Mouse (Mus musculus): Measurements from ENCODE around the gene Slc39a9. TPM values are rescaled to one million over a fixed set of nuclear protein-coding genes. Genes with fewer than 3 reads are reported as not detected.

The Slc39a9 gene
- polyA plus RNA-seq, 1 experiment from 2014 or later, result 9.5 TPM

GRCm38 (mm10) chr12:80608576-80608975 is 35.1 kb upstream of the Slc39a9 start:
- WGBS (ENCODE audit: insufficient replicate concordance), result 48% methylated on average over 1 of the region's 1 CpGs
- no peak overlapping the region for H3K4me2 ChIP-seq
- DNase-seq, result no peak
- H3K27me3 ChIP-seq, result 0 out of 2 replicates have a peak, but pooled peaks cover 3% of the 10 kb centered on the region
- no peak overlapping the region for H3K4me3 ChIP-seq (replicated peaks)
- no peaks in the 10 kb centered on the region for H3K36me3 ChIP-seq
- no peak overlapping the region for H3K9ac ChIP-seq
- no peaks in the 10 kb centered on the region for H3K9me3 ChIP-seq (replicated peaks)
- ATAC-seq (ENCODE audit: low read depth), result no peak
- H3K27ac ChIP-seq, result no peak overlapping the region
- H3K4me1 ChIP-seq (replicated peaks), result peaks cover 9% of the 10 kb centered on the region

- H3K9me3 ChIP-seq (replicated peaks), result no peaks in the 10 kb centered on the region
- H3K27ac ChIP-seq, result no peak overlapping the region
- no peak overlapping the region for H3K9ac ChIP-seq
- DNase-seq (no peak), ATAC-seq (ENCODE audit: low read depth) (no peak)
- no peak overlapping the region for H3K4me2 ChIP-seq
- H3K4me1 ChIP-seq (replicated peaks), result no peaks in the 10 kb centered on the region
- 44% methylated on average over 3 of the region's 3 CpGs for WGBS (ENCODE audit: insufficient replicate concordance)
- H3K27me3 ChIP-seq, result 0 out of 2 replicates have a peak, but pooled peaks cover 3% of the 10 kb centered on the region
- no peaks in the 10 kb centered on the region for H3K36me3 ChIP-seq
- H3K4me3 ChIP-seq (replicated peaks), result no peak overlapping the region
These were observed 33.8 kb upstream of the Slc39a9 start for GRCm38 (mm10) chr12:80609928-80610327.

- ATAC-seq (ENCODE audit: low read depth) (no peak), DNase-seq (no peak)
- H3K9me3 ChIP-seq (replicated peaks), result no peaks in the 10 kb centered on the region
- no peak overlapping the region for H3K4me2 ChIP-seq
- WGBS (ENCODE audit: insufficient replicate concordance), result 53% methylated on average over 9 of the region's 9 CpGs
- no peak overlapping the region for H3K27ac ChIP-seq
- no peak overlapping the region for H3K4me3 ChIP-seq (replicated peaks)
- H3K4me1 ChIP-seq (replicated peaks), result 0 out of 2 replicates have a peak, but pooled peaks cover 4% of the 10 kb centered on the region
- H3K36me3 ChIP-seq, result no peaks in the 10 kb centered on the region
- H3K27me3 ChIP-seq, result 0 out of 2 replicates have a peak, but pooled peaks cover 3% of the 10 kb centered on the region
- H3K9ac ChIP-seq, result no peak overlapping the region
These were observed 31.4 kb upstream of the Slc39a9 start for GRCm38 (mm10) chr12:80612113-80612791.

- DNase-seq (no peak), ATAC-seq (ENCODE audit: low read depth) (no peak; the same call in 1 of the 2 replicates)
- no peak overlapping the region for H3K27ac ChIP-seq
- no peak overlapping the region for H3K4me3 ChIP-seq (replicated peaks)
- H3K4me2 ChIP-seq, result no peak overlapping the region
- no peak overlapping the region for H3K9ac ChIP-seq
- H3K9me3 ChIP-seq (replicated peaks), result no peaks in the 10 kb centered on the region
- H3K36me3 ChIP-seq, result no peaks in the 10 kb centered on the region
- H3K27me3 ChIP-seq, result 0 out of 2 replicates have a peak, but pooled peaks cover 3% of the 10 kb centered on the region
- H3K4me1 ChIP-seq (replicated peaks), result 0 out of 2 replicates have a peak, but pooled peaks cover 4% of the 10 kb centered on the region
- WGBS (ENCODE audit: insufficient replicate concordance), result 46% methylated on average over 7 of the region's 7 CpGs
These were observed 28.1 kb upstream of the Slc39a9 start for GRCm38 (mm10) chr12:80615371-80616257.

DNA sequence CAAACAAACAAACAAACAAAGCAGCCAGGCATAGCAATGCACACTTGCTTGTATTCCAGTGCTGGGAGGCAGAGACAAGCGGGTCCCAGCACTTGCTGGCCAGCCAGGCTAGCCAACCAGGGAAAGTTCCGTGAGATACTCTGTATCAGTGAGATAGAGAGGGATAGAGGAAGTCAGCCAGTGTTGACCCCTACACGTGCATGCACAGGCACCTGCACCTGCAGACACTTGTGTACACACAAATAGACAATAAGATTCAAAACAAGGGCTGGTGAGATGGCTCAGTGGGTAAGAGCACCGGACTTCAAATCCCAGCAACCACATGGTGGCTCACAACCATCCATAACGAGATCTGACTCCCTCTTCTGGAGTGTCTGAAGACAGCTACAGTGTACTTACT is 23.2 kb upstream of the Slc39a9 start:
- no peak overlapping the region for H3K4me3 ChIP-seq (replicated peaks)
- DNase-seq (no peak), ATAC-seq (ENCODE audit: low read depth) (no peak)
- WGBS (ENCODE audit: insufficient replicate concordance), result 48% methylated on average over 5 of the region's 5 CpGs
- H3K27ac ChIP-seq, result no peak overlapping the region
- no peak overlapping the region for H3K4me2 ChIP-seq
- 0 out of 2 replicates have a peak, but pooled peaks cover 4% of the 10 kb centered on the region for H3K4me1 ChIP-seq (replicated peaks)
- H3K9me3 ChIP-seq (replicated peaks), result no peaks in the 10 kb centered on the region
- H3K27me3 ChIP-seq, result no peaks in the 10 kb centered on the region
- H3K9ac ChIP-seq, result no peak overlapping the region
- H3K36me3 ChIP-seq, result no peaks in the 10 kb centered on the region

DNA sequence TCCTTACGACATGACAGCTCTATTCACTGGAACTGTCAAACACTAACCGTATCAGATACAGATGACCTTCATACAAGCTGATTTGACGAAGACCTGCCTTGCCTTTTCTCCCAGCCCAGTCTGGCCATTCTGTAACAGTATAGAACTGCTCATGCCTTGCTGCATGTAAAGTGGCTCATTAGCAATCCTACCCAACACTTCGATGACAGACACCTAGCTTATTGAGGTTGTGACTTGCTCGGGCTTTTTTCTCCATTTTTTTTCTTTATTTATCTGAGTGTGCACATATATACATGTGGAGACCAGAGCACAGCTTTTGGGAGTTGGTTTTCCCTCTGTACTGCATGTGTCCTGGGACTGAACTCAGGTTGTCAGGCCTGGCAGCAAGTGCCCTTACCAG is 11.9 kb upstream of the Slc39a9 start:
- Histone ChIP-seq H3K27me3 (no peaks in the 10 kb centered on the region), H3K9me3 (replicated peaks) (no peaks in the 10 kb centered on the region), H3K4me2 (no peak overlapping the region), H3K4me1 (replicated peaks) (no peaks in the 10 kb centered on the region), H3K27ac (no peak overlapping the region), H3K4me3 (replicated peaks) (no peak overlapping the region), H3K36me3 (peaks cover 60% of the 10 kb centered on the region), H3K9ac (no peak overlapping the region)
- 78% methylated on average over 5 of the region's 5 CpGs for WGBS (ENCODE audit: insufficient replicate concordance)
- no peak for ATAC-seq (ENCODE audit: low read depth)
- no peak for DNase-seq

DNA sequence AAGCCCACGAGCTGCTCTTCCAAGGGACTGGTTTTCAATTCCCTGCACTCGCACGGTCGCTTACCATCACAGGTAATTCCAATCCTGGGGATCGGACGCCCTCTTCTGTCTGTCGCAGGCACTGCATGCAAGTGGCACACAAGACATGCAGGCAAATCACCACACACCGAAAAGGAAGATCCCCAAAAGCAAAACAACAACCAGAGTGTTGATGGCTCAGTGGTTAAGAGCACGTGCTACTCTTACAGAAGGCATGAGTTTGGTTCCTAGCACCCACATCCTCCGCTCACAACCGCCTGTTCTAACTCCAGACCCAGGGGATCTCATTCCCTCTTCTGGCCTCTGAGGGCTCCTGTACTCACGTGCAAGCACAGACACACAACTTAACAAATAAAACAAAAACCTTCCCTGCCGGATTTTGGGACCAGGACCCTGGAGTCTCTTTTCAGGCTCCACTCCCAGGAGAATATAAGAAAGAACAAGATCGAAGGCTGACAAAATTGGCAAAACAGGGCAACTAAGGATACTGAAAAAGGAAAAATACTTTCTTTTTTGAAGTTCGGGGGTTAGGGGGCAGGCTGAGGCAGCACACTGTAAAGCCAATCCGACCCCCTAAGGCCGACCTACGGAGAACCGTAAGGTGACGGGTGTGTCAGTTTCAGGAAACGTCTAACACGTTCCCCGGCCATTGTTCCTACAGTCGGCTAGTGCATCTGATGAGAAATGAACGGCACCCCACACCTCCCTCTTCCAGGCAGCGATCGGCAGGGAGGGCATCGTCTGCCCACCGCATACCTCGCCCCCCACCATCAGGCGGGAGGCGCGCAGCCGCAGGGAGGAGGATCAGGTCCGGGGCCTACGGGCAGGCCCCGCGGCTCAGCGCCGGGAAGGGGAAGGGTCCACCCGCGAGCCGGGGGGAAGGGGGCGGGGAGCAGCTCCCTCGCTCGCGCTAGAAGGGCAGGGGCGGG is 674 bp upstream of the Slc39a9 start:
- no peaks in the 10 kb centered on the region for H3K27me3 ChIP-seq
- H3K4me2 ChIP-seq, result peak overlapping the region; percentile 96
- H3K4me3 ChIP-seq (replicated peaks), result peak overlapping the region; percentile 99
- H3K27ac ChIP-seq, result peak overlapping the region; percentile 86
- peak; percentile 43 for ATAC-seq (ENCODE audit: low read depth)
- peaks cover 54% of the 10 kb centered on the region for H3K4me1 ChIP-seq (replicated peaks)
- H3K9me3 ChIP-seq (replicated peaks), result no peaks in the 10 kb centered on the region
- peak; percentile 73 for DNase-seq
- WGBS (ENCODE audit: insufficient replicate concordance), result 1% methylated on average over 48 of the region's 48 CpGs
- H3K36me3 ChIP-seq, result peaks cover 42% of the 10 kb centered on the region
- peak overlapping the region; percentile 93 for H3K9ac ChIP-seq

- H3K9ac ChIP-seq, result peak overlapping the region; percentile 93
- H3K4me1 ChIP-seq (replicated peaks), result peaks cover 58% of the 10 kb centered on the region
- DNase-seq, result no peak
- H3K27ac ChIP-seq, result peak overlapping the region; percentile 86; the same call in 1 of the 2 replicates
- H3K36me3 ChIP-seq, result peaks cover 36% of the 10 kb centered on the region
- no peaks in the 10 kb centered on the region for H3K27me3 ChIP-seq
- H3K4me3 ChIP-seq (replicated peaks), result peak overlapping the region; percentile 99
- WGBS (ENCODE audit: insufficient replicate concordance), result 5% methylated on average over 18 of the region's 18 CpGs
- H3K9me3 ChIP-seq (replicated peaks), result no peaks in the 10 kb centered on the region
- peak overlapping the region; percentile 96 for H3K4me2 ChIP-seq
- no peak for ATAC-seq (ENCODE audit: low read depth)
These were observed 804 bp downstream of the Slc39a9 start for GRCm38 (mm10) chr12:80644506-80644868.

GRCm38 (mm10) chr12:80646377-80646776 is 2.7 kb downstream of the Slc39a9 start:
- WGBS (ENCODE audit: insufficient replicate concordance), result 86% methylated on average over 3 of the region's 3 CpGs
- Histone ChIP-seq H3K36me3 (peaks cover 17% of the 10 kb centered on the region), H3K4me1 (replicated peaks) (peaks cover 58% of the 10 kb centered on the region), H3K4me3 (replicated peaks) (peak overlapping the region; percentile 99), H3K4me2 (peak overlapping the region; percentile 96), H3K27me3 (no peaks in the 10 kb centered on the region), H3K9me3 (replicated peaks) (no peaks in the 10 kb centered on the region), H3K9ac (0 out of 2 replicates have a peak overlapping the region, but pooled peaks have one; percentile 93), H3K27ac (no peak overlapping the region)
- DNase-seq (no peak), ATAC-seq (ENCODE audit: low read depth) (no peak)

GRCm38 (mm10) chr12:80653951-80654658 is 10.4 kb downstream of the Slc39a9 start:
- WGBS (ENCODE audit: insufficient replicate concordance), result 86% methylated on average over 7 of the region's 7 CpGs
- Histone ChIP-seq H3K4me2 (no peak overlapping the region), H3K9ac (no peak overlapping the region), H3K36me3 (peaks cover under 1% of the 10 kb centered on the region; the same call in 1 of the 2 replicates), H3K4me3 (replicated peaks) (no peak overlapping the region), H3K27ac (no peak overlapping the region), H3K9me3 (replicated peaks) (no peaks in the 10 kb centered on the region), H3K27me3 (no peaks in the 10 kb centered on the region), H3K4me1 (replicated peaks) (peaks cover 26% of the 10 kb centered on the region)
- DNase-seq, result no peak
- no peak for ATAC-seq (ENCODE audit: low read depth)

Measured in liver, embryonic 13.5 days (tissue).